Mouse (Mus musculus) intestine, postnatal 0 days (tissue): ENCODE data around the gene Ctnna3. TPM values are rescaled to one million over a fixed set of nuclear protein-coding genes. Genes with fewer than 3 reads are reported as not detected.

Experiments used
- ATAC-seq: fragments of 200-750 bp; cut with Nextera tagmentation; 2 replicates; pipeline ENCODE4 v1.8.0; 2017; ENCODE audit warnings: mild to moderate bottlenecking, moderate TSS enrichment, moderate library complexity
- H3K27ac ChIP-seq: fragments of 300-500 bp; sonication (generic); 2 replicates; pipeline ENCODE4 v1.5.1; 2014; ENCODE audit warnings: mild to moderate bottlenecking, low read depth, low read length, moderate library complexity
- H3K27me3 ChIP-seq: fragments of 300-500 bp; sonication (generic); replicated peaks from 2 replicates; pipeline ENCODE4 v1.6.1; 2014; ENCODE audit warnings: low read length, mixed read lengths; ENCODE audit not compliant: control insufficient read depth, insufficient read depth
- H3K36me3 ChIP-seq: fragments of 300-500 bp; sonication (generic); 2 replicates; pipeline ENCODE4 v1.6.1; 2014; ENCODE audit warnings: mild to moderate bottlenecking, moderate library complexity; ENCODE audit not compliant: control insufficient read depth, insufficient read depth
- H3K4me1 ChIP-seq: fragments of 300-500 bp; sonication (generic); replicated peaks from 2 replicates; pipeline ENCODE4 v1.6.1; 2014; ENCODE audit warnings: antibody characterized with exemption, low read length, mixed read lengths; ENCODE audit not compliant: control insufficient read depth, insufficient read depth
- H3K4me2 ChIP-seq: fragments of 300-500 bp; sonication (generic); replicated peaks from 2 replicates; pipeline ENCODE4 v1.6.1; 2014; ENCODE audit warnings: low read depth, mild to moderate bottlenecking, moderate library complexity
- H3K4me3 ChIP-seq: fragments of 300-500 bp; sonication (generic); 2 replicates; pipeline ENCODE4 v1.5.1; 2014; ENCODE audit warnings: low read depth, low read length
- H3K9ac ChIP-seq: fragments of 300-500 bp; sonication (generic); 2 replicates; pipeline ENCODE4 v1.6.1; 2014; ENCODE audit warnings: mild to moderate bottlenecking, low read depth, low read length
- H3K9me3 ChIP-seq: fragments of 300-500 bp; sonication (generic); 2 replicates; pipeline ENCODE4 v1.6.1; 2016; ENCODE audit warnings: mixed run types; ENCODE audit not compliant: control insufficient read depth
- CTCF ChIP-seq: sonication (generic); IDR thresholded peaks from 2 replicates; pipeline ENCODE4 v1.5.1; 2016; ENCODE audit warnings: low read depth, mild to moderate bottlenecking, control low read depth, antibody characterized with exemption, moderate library complexity
- WGBS: fragments of 180-500 bp; shearing (Covaris S2); extraction: QIAGEN DNeasy Blood & Tissue Kit; methylation state at CpG from one replicate; pipeline ENCODE4 v1.1.7; 2014; 5-methylcytosine and 5-hydroxymethylcytosine counted together
- polyA plus RNA-seq: library from polyadenylated mRNA; unstranded; fragments of >200 nt; fragmentation: Nextera tagmentation; extraction: Ambion mirVana; gene quantifications from 2 replicates; pipeline ENCODE4 v1.2.1, GENCODE M21; 2015

Ctnna3 gene
- polyA plus RNA-seq, 1 experiment from 2014 or later, result 0.33 TPM

GRCm38 (mm10) chr10:63453926-63454325 lies 24.0 kb downstream of the Ctnna3 start:
- Histone ChIP-seq H3K27ac (no peak overlapping the region), H3K4me2 (no peak overlapping the region), H3K36me3 (no peaks in the 10 kb centered on the region), H3K9me3 (no peaks in the 10 kb centered on the region), H3K4me3 (no peak overlapping the region), H3K27me3 (no peaks in the 10 kb centered on the region), H3K9ac (no peak overlapping the region), H3K4me1 (no peaks in the 10 kb centered on the region)
- no peak for TF ChIP-seq CTCF
- 91% methylated on average over 4 of the region's 4 CpGs for WGBS
- ATAC-seq, result no peak

GRCm38 (mm10) chr10:63455110-63455878 lies 25.4 kb downstream of the Ctnna3 start:
- Histone ChIP-seq H3K4me1 (no peaks in the 10 kb centered on the region), H3K27me3 (no peaks in the 10 kb centered on the region), H3K4me3 (no peak overlapping the region), H3K36me3 (no peaks in the 10 kb centered on the region), H3K9ac (no peak overlapping the region), H3K9me3 (no peaks in the 10 kb centered on the region), H3K4me2 (no peak overlapping the region), H3K27ac (no peak overlapping the region)
- 59% methylated on average over 8 of the region's 8 CpGs for WGBS
- TF ChIP-seq CTCF, result peak; percentile 27; the same call in 1 of the 2 replicates
- ATAC-seq, result no peak

- no peaks in the 10 kb centered on the region for H3K36me3 ChIP-seq
- no peaks in the 10 kb centered on the region for H3K9me3 ChIP-seq
- no peaks in the 10 kb centered on the region for H3K27me3 ChIP-seq
- 40% methylated on average over 17 of the region's 17 CpGs for WGBS
- no peaks in the 10 kb centered on the region for H3K4me1 ChIP-seq
- no peak for TF ChIP-seq CTCF
- ATAC-seq, result no peak
- H3K27ac ChIP-seq, result no peak overlapping the region
- H3K9ac ChIP-seq, result no peak overlapping the region
- H3K4me2 ChIP-seq, result peak overlapping the region; percentile 45
- peak overlapping the region; percentile 13; the same call in 1 of the 2 replicates for H3K4me3 ChIP-seq
Measured at GRCm38 (mm10) chr10:63457292-63458128, 27.6 kb downstream of the Ctnna3 start.

- H3K9me3 ChIP-seq, result no peaks in the 10 kb centered on the region
- H3K4me2 ChIP-seq, result no peak overlapping the region
- no peaks in the 10 kb centered on the region for H3K27me3 ChIP-seq
- WGBS, result 52% methylated on average over 5 of the region's 5 CpGs
- H3K4me1 ChIP-seq, result no peaks in the 10 kb centered on the region
- no peak for ATAC-seq
- no peak for TF ChIP-seq CTCF
- no peak overlapping the region for H3K9ac ChIP-seq
- H3K36me3 ChIP-seq, result no peaks in the 10 kb centered on the region
- H3K4me3 ChIP-seq, result no peak overlapping the region
- H3K27ac ChIP-seq, result no peak overlapping the region
Measured at GRCm38 (mm10) chr10:63460935-63461334, 31.0 kb downstream of the Ctnna3 start.

GRCm38 (mm10) chr10:63472473-63472872 lies 42.6 kb downstream of the Ctnna3 start:
- Histone ChIP-seq H3K4me3 (no peak overlapping the region), H3K4me2 (no peak overlapping the region), H3K36me3 (no peaks in the 10 kb centered on the region), H3K27me3 (no peaks in the 10 kb centered on the region), H3K9me3 (no peaks in the 10 kb centered on the region), H3K27ac (no peak overlapping the region), H3K4me1 (no peaks in the 10 kb centered on the region), H3K9ac (no peak overlapping the region)
- no peak for ATAC-seq
- WGBS, result 70% methylated on average over 6 of the region's 6 CpGs
- no peak for TF ChIP-seq CTCF

GRCm38 (mm10) chr10:63476167-63476647 lies 46.3 kb downstream of the Ctnna3 start:
- Histone ChIP-seq H3K27me3 (no peaks in the 10 kb centered on the region), H3K4me2 (no peak overlapping the region), H3K9ac (no peak overlapping the region), H3K36me3 (no peaks in the 10 kb centered on the region), H3K9me3 (no peaks in the 10 kb centered on the region), H3K27ac (no peak overlapping the region; the same call in 1 of the 2 replicates), H3K4me1 (no peaks in the 10 kb centered on the region), H3K4me3 (no peak overlapping the region)
- no peak for TF ChIP-seq CTCF
- 49% methylated on average over 10 of the region's 10 CpGs for WGBS
- ATAC-seq, result no peak
